Mouse (Mus musculus) hindbrain, embryonic 16.5 days (tissue): Measurements from ENCODE around the gene Slc12a4. TPM values are rescaled to one million over a fixed set of nuclear protein-coding genes. Genes with fewer than 3 reads are reported as not detected.

Experiments
- ATAC-seq: fragments of 200-750 bp; cut with Nextera tagmentation; 2 replicates; pipeline ENCODE4 v1.8.0; 2017; ENCODE audit warnings: moderate TSS enrichment, moderate library complexity
- H3K27ac ChIP-seq: fragments of 300-500 bp; sonication (generic); 2 replicates; pipeline ENCODE4 v1.5.1; 2014; ENCODE audit warnings: low read depth, mild to moderate bottlenecking, control low read depth, low read length, moderate library complexity
- H3K27me3 ChIP-seq: fragments of 300-500 bp; sonication (generic); replicated peaks from 2 replicates; pipeline ENCODE4 v1.6.1; 2014; ENCODE audit warnings: low read length; ENCODE audit not compliant: control insufficient read depth, insufficient read depth
- H3K36me3 ChIP-seq: fragments of 300-500 bp; sonication (generic); 2 replicates; pipeline ENCODE4 v1.6.1; 2014; ENCODE audit warnings: mild to moderate bottlenecking, low read length, moderate library complexity, mixed read lengths; ENCODE audit not compliant: control insufficient read depth, insufficient read depth
- H3K4me1 ChIP-seq: fragments of 300-500 bp; sonication (generic); 2 replicates; pipeline ENCODE4 v1.6.1; 2014; ENCODE audit warnings: low read depth, low read length; ENCODE audit not compliant: control insufficient read depth, insufficient read depth
- H3K4me2 ChIP-seq: fragments of 300-500 bp; sonication (generic); 2 replicates; pipeline ENCODE4 v1.6.1; 2014; ENCODE audit warnings: mild to moderate bottlenecking, low read length, control low read depth, moderate library complexity
- H3K4me3 ChIP-seq: fragments of 300-500 bp; sonication (generic); 2 replicates; pipeline ENCODE4 v1.5.1; 2014; ENCODE audit warnings: mild to moderate bottlenecking, low read length, control low read depth, moderate library complexity
- H3K9ac ChIP-seq: fragments of 300-500 bp; sonication (generic); 2 replicates; pipeline ENCODE4 v1.6.1; 2014; ENCODE audit warnings: low read depth, mild to moderate bottlenecking, control low read depth, low read length, moderate library complexity
- H3K9me3 ChIP-seq: fragments of 300-500 bp; sonication (generic); 2 replicates; pipeline ENCODE4 v1.6.1; 2014; ENCODE audit warnings: mild to moderate bottlenecking, low read length, moderate library complexity; ENCODE audit not compliant: control insufficient read depth
- WGBS: fragments of 180-500 bp; shearing (Covaris S2); extraction: QIAGEN DNeasy Blood & Tissue Kit; methylation state at CpG from one replicate; pipeline ENCODE4 v1.1.7; 2014; 5-methylcytosine and 5-hydroxymethylcytosine counted together
- microRNA-seq: library from miRNA; unstranded; fragments of <30 nt; microRNA quantifications from one replicate; pipeline ENCODE4, GENCODE M21; 2017
- polyA plus RNA-seq: library from polyadenylated mRNA; unstranded; fragments of >200 nt; fragmentation: Nextera tagmentation; extraction: Ambion mirVana; gene quantifications from 2 replicates; pipeline ENCODE4 v1.2.1, GENCODE M21; 2015

The Slc12a4 gene
- polyA plus RNA-seq, 1 experiment from 2014 or later: 14.6 TPM

DNA sequence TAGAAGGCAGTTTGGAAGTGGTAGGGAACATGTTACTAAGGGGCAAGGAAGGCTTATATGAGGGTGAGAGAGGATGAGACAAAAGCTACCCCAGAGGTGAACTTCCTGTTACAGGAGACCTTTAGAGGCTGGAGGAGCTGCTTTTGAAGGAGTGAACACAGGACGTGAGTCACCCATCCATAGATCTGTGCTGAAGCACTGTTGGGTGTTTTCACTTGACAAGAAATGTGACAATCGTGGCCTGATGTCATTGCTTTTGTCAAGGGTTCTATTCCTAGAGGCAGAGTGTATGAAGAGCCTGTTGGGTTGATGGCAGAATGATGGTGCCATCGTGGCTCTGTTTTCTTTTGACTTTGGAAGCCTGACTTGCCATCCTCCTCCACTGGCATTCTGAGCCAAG, 46.5 kb downstream of the Slc12a4 start:
- H3K9ac ChIP-seq: no peak overlapping the region
- H3K4me3 ChIP-seq: no peak overlapping the region
- H3K9me3 ChIP-seq: no peaks in the 10 kb centered on the region
- no peaks in the 10 kb centered on the region for H3K36me3 ChIP-seq
- no peak overlapping the region for H3K27ac ChIP-seq
- no peak for ATAC-seq
- H3K27me3 ChIP-seq: no peaks in the 10 kb centered on the region
- 91% methylated on average over 3 of the region's 3 CpGs for WGBS
- H3K4me1 ChIP-seq: no peaks in the 10 kb centered on the region
- H3K4me2 ChIP-seq: no peak overlapping the region

DNA sequence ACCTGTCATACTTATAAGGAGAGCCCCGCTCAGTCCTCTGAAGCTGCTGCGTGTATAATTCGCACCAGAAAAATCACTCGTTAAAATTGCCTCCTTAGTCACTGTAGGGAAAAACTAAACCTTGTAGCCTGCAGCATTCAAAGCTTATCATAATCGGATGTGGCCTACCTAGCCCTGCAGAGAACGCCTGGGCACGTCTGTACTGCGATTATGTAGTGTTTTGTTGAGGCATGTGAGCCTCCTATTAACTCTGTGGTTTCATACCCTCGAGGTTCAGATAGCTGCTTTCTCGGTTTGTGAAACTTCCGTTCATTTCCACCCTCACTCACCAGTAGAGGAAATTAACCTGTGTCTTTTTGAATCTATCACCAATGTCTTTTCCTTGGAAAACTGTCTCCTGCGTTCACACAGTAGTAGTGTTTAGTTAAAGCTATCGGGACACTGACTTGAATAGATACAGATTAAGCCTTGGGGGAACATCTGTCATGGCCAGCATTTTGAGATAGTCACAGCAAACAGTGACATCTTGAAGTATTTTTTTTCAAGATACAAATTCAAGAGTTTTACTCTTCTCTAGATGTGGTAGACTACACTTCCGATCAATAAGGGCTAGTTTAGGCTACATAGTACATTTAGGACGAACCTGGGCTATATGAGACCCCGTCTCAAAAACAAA, 64.8 kb downstream of the Slc12a4 start:
- H3K9me3 ChIP-seq: no peaks in the 10 kb centered on the region
- peak overlapping the region; percentile 89 for H3K4me2 ChIP-seq
- ATAC-seq: no peak
- peak overlapping the region; percentile 90 for H3K27ac ChIP-seq
- H3K36me3 ChIP-seq: no peaks in the 10 kb centered on the region
- peak overlapping the region; percentile 99 for H3K9ac ChIP-seq
- H3K4me1 ChIP-seq: peaks cover 10% of the 10 kb centered on the region
- no peaks in the 10 kb centered on the region for H3K27me3 ChIP-seq
- WGBS: 41% methylated on average over 16 of the region's 16 CpGs
- peak overlapping the region; percentile 93 for H3K4me3 ChIP-seq

DNA sequence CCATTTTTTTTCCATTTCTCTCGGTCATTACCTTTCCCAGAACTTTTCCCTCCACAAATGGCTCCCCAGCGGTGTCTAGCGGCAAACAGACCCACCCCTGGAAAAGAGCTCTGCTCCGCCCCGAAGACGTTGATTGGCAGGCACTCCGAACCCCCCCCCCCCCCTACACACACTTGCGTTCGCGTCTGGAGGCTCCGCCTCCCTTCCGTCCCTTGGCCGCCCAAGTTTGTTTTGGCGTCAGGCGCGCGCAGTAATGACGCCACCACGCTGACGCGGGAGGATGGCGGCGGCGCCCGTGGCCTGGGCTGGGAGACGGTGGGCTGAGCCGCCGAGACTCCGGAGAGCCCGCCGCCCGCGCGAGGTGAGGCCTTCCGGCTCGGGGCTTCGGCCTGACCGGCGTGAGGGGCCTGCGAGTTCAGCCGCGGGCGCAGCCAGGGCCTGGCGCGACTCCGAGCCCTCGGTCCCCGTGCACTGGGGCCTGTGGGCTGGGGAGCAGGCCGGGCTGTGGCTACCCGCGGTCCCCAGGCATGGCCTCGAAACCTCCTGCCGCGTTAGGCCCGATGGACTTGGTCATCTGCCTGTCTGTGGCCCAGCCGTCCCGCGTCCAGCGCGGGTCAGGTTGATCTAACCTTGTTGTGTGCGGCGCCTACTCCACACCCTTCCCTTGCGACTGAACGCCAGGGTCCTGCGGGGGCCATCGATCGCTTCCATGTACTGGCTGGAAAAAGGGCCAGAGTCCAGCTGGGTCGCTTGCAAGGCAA, 65.5 kb downstream of the Slc12a4 start, which contains the start of gene Pskh1:
Gene Pskh1, plus strand, starts transcription at position 262 of the 761 bp plus-strand sequence.
- peak within 1 kb of the TSS; percentile 90 for H3K27ac ChIP-seq
- H3K4me2 ChIP-seq: peak within 1 kb of the TSS; percentile 89
- peak; percentile 95 for ATAC-seq
- H3K4me3 ChIP-seq: peak within 1 kb of the TSS; percentile 93
- WGBS: under 1% methylated on average over 67 of the region's 68 CpGs
- peak within 1 kb of the TSS; percentile 99 for H3K9ac ChIP-seq
- H3K4me1 ChIP-seq: peaks cover 10% of the 10 kb centered on the region
- H3K36me3 ChIP-seq: no peaks in the 10 kb centered on the region
- H3K9me3 ChIP-seq: no peaks in the 10 kb centered on the region
- H3K27me3 ChIP-seq: no peaks in the 10 kb centered on the region

DNA sequence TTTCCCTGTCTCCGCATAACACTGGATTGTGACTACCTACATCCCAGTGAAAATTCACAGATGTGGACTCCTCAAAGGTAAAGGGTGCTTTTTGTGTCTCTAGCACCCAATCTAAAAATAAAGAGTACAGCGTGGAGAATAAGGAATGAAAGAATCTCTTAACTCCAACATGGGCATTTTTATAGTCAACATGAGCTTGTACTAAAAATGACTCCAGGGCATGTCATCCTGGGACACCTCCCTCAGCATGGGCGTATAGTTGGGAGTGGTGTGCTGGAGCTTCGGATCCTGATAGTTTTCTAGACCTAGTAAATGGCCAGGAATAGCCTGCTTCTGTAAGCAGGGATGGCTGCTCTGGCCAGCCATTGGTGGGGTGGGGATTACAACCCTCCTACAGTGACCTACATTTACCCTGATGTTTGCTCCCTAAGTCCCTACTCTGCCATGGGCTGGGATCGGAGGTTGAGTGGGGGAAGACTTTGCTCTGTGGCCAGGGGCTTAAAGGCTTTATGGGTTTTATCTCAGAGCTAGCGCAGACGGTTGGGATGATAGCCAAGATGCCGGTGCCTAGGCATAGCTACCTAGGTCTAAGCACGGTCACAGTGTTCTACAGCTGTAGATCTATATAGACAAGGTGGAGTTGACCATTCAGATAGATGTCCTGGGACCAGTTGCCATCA, 68.0 kb downstream of the Slc12a4 start:
- Histone ChIP-seq H3K9ac (no peak overlapping the region), H3K4me3 (no peak overlapping the region), H3K4me2 (no peak overlapping the region), H3K27ac (no peak overlapping the region), H3K36me3 (no peaks in the 10 kb centered on the region; the same call in 1 of the 2 replicates), H3K9me3 (no peaks in the 10 kb centered on the region), H3K27me3 (no peaks in the 10 kb centered on the region), H3K4me1 (peaks cover 10% of the 10 kb centered on the region)
- 84% methylated on average over 9 of the region's 9 CpGs for WGBS
- ATAC-seq: no peak

Small RNA genes lying within 50 kb of the gene (microRNA-seq; reads per million reads assigned to microRNA genes)
- not detected for gene Mir7074

Other genes with a start within 250 kb of the Slc12a4 start
- 82.7 and 82.9 TPM in 2 replicates for gene Gfod2, start 207.4 kb downstream of the Slc12a4 start, polyA plus RNA-seq
- 8.9 and 9.3 TPM in 2 replicates for gene Ranbp10, start 138.7 kb downstream of the Slc12a4 start, polyA plus RNA-seq
- gene Tsnaxip1, start 138.4 kb downstream of the Slc12a4 start, polyA plus RNA-seq: 0.86 and 1.4 TPM in 2 replicates
- gene Cenpt, start 112.8 kb downstream of the Slc12a4 start, polyA plus RNA-seq: 52.3 and 54.7 TPM in 2 replicates
- 52.5 and 55.9 TPM in 2 replicates for gene Thap11, start 111.0 kb downstream of the Slc12a4 start, polyA plus RNA-seq
- 118 and 158 TPM in 2 replicates for gene Nutf2, start 105.5 kb downstream of the Slc12a4 start, polyA plus RNA-seq
- gene Edc4, start 85.2 kb downstream of the Slc12a4 start, polyA plus RNA-seq: 47.8 and 54.4 TPM in 2 replicates
- 0.95 and 1.3 TPM in 2 replicates for gene Nrn1l, start 72.5 kb downstream of the Slc12a4 start, polyA plus RNA-seq
- gene Pskh1, start 65.7 kb downstream of the Slc12a4 start, polyA plus RNA-seq: 11.0 and 13.3 TPM in 2 replicates
- 3.3 and 4.5 TPM in 2 replicates for gene Ctrl, start 32.2 kb downstream of the Slc12a4 start, polyA plus RNA-seq
- 81.8 and 93.0 TPM in 2 replicates for gene Psmb10, start 27.7 kb downstream of the Slc12a4 start, polyA plus RNA-seq
- gene Lcat, start 22.7 kb downstream of the Slc12a4 start, polyA plus RNA-seq: 6.0 and 9.9 TPM in 2 replicates
- not detected in 2 replicates for gene Dpep3, start 13.3 kb upstream of the Slc12a4 start, polyA plus RNA-seq
- 30.3 and 31.8 TPM in 2 replicates for gene Dus2, start 25.2 kb upstream of the Slc12a4 start, polyA plus RNA-seq
- gene Dpep2nb, start 39.9 kb upstream of the Slc12a4 start, polyA plus RNA-seq: not detected in 2 replicates
- gene Ddx28, start 45.8 kb upstream of the Slc12a4 start, polyA plus RNA-seq: 20.3 and 22.1 TPM in 2 replicates
- 2.1 and 2.6 TPM in 2 replicates for gene Nfatc3, start 92.7 kb upstream of the Slc12a4 start, polyA plus RNA-seq
- 0.18 and 0.27 TPM in 2 replicates for gene Esrp2, start 170.9 kb upstream of the Slc12a4 start, polyA plus RNA-seq
- gene Pla2g15, start 184.3 kb upstream of the Slc12a4 start, polyA plus RNA-seq: 23.5 and 24.2 TPM in 2 replicates
- gene Slc7a6, start 202.8 kb upstream of the Slc12a4 start, polyA plus RNA-seq: 35.7 and 47.9 TPM in 2 replicates
- gene Slc7a6os, start 244.8 kb upstream of the Slc12a4 start, polyA plus RNA-seq: 28.4 and 29.9 TPM in 2 replicates
- 64.7 and 64.8 TPM in 2 replicates for gene Prmt7, start 244.8 kb upstream of the Slc12a4 start, polyA plus RNA-seq